Mouse (Mus musculus): Measurements from ENCODE around the gene Minos1. TPM values are rescaled to one million over a fixed set of nuclear protein-coding genes. Genes with fewer than 3 reads are reported as not detected.

Minos1 gene
- total RNA-seq, 2 experiments from 2014 or later: 189 to 193 TPM

GRCm38 (mm10) chr4:139100326-139100725 lies 30.6 kb downstream of the Minos1 start:
- DNase-seq (ENCODE audit: low spot score in 2 of 2): no peak

DNA sequence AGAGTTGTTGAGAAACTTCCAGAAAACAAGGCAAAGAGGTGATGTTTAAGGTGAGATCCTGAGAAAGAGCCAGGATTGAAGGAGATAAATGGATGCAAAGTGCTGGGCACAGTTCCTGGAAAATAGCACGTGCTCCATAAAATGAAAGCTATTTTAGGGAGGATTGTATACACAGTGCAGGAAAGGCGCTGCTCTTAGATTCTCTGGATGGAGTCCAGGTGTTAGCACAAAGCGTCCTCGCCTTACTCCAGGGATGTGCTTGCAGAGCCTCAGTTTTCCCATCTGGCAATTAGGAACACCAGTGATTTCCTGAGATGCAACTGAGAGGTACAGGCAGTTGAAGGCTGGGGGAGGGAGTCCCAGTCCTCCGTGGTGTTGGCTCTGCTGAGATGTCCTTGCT lies 34.7 kb downstream of the Minos1 start:
- no peak for DNase-seq (ENCODE audit: low spot score in 2 of 2)

DNA sequence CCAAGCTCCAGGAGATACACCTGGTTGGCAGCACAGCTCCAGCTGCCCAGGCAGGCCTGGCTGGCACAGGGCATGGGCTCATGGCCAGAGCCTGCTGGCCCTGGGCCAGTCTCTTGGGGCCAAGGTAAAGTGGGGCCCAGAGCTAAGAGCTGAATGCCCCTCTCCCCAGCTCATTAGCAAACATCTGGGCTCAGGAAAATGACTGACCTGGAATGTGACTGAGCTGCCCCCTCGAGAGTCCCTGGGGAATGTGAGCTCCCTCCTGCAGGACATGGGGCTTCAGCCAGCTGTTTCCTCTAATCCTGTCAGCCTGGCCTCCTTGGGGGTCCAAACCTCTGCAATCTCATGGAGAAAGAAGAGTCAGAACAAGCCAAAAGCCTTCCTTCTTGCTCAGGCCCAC lies 35.5 kb downstream of the Minos1 start:
- no peak for DNase-seq (ENCODE audit: low spot score in 2 of 2)

DNA sequence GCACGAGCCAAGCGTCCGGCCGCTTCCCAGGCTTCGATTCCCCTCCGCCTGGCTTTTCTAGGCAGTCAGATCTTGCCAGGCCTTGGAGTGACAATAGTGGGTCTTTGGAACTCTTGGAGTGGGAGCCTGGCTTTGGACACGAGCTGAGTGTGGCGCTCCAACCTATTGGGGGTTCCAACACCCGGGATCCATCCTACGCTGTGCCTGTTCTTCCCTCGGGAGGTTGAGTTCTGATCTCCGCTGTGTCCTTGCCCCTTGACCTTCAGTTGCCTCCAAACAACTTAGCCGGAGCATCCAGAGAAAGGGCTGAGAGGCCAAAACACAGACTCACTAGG lies 37.8 kb downstream of the Minos1 start:
- DNase-seq (ENCODE audit: low spot score in 2 of 2): no peak

- DNase-seq (ENCODE audit: low spot score in 2 of 2): no peak
These were observed 38.3 kb downstream of the Minos1 start, which contains the start of gene Nbl1 for GRCm38 (mm10) chr4:139092356-139093195. Nbl1 (minus strand) TSS chr4:139092993.

GRCm38 (mm10) chr4:139091478-139092355 lies 39.2 kb downstream of the Minos1 start:
- no peak for DNase-seq (ENCODE audit: low spot score in 2 of 2)

- no peak for DNase-seq (ENCODE audit: low spot score in 2 of 2)
These were observed 39.8 kb downstream of the Minos1 start for GRCm38 (mm10) chr4:139091066-139091465.

GRCm38 (mm10) chr4:139090303-139090940 lies 40.5 kb downstream of the Minos1 start:
- DNase-seq (ENCODE audit: low spot score in 2 of 2): no peak

GRCm38 (mm10) chr4:139088982-139089671 lies 41.8 kb downstream of the Minos1 start:
- DNase-seq (ENCODE audit: low spot score in 2 of 2): no peak

- no peak for DNase-seq (ENCODE audit: low spot score in 2 of 2)
These were observed 43.9 kb downstream of the Minos1 start for GRCm38 (mm10) chr4:139086984-139087383.

- DNase-seq (ENCODE audit: low spot score in 2 of 2): peak; percentile 70 to 92
These were observed 44.9 kb downstream of the Minos1 start for GRCm38 (mm10) chr4:139086037-139086436.

DNA sequence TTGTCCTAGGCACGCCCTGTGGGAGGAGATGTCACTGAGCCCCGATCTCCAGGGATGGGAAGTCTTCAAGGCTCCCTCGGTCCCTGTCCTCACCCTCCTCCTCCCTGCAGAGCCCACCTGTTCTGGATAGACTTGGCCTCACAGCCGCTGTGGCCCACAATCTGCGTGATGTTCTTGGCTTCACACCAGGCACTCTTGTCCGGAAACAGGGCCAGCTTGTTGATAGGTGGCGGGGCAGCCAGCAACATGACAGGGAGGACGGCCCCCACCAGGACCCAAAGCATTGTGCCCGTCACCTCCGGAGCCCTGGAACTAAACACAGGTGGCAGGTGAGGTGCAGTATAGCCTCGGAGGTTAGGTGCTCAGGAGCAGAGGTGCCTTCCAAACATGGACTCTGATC lies 45.6 kb downstream of the Minos1 start:
- DNase-seq (ENCODE audit: low spot score in 2 of 2): no peak

- no peak for DNase-seq (ENCODE audit: low spot score in 2 of 2)
These were observed 47.9 kb downstream of the Minos1 start for GRCm38 (mm10) chr4:139082790-139083564.

- peak; percentile 61 to 73 for DNase-seq (ENCODE audit: low spot score in 2 of 2)
These were observed 49.5 kb downstream of the Minos1 start for GRCm38 (mm10) chr4:139081270-139081931.

DNA sequence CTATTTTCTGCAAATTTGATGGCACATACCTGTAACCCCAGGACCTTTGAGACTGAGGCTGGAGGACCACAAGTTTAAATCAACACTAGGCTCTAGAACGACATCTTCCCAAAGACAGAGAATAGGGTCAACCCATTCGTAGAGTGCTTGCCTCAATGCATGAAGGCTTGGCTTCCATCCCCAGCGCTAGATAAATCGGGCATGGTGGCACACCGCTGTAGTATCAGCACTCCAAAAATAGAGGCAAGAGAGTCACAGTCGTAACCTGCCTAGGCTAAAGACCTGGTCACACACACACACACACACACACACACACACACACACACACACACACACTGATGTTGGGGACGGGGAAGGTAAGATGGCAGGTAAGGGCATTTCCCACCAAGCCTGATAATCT lies 50.7 kb downstream of the Minos1 start:
- DNase-seq (ENCODE audit: low spot score in 2 of 2): no peak

DNA sequence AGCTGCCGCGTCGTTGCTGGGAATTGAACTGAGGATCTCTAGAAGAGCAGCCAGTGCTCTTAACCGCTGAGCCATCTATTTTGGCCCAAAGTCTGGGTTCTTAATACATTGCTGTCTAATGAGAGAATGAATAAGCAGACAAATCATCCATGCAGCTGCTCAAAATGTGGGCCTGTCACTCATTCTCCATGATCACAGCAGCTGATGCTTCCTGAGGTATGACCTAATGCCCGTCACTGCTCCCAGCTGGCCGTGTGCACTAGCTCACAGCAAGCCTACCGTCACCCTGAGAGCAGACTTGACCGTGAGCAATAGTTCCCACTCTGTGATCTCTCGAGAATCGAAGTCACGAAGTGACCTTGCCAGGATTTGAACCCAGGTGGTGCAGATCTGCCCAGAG lies 51.5 kb downstream of the Minos1 start:
- no peak for DNase-seq (ENCODE audit: low spot score in 2 of 2)

GRCm38 (mm10) chr4:139078726-139079125 lies 52.2 kb downstream of the Minos1 start:
- DNase-seq (ENCODE audit: low spot score in 2 of 2): no peak

GRCm38 (mm10) chr4:139078313-139078712 lies 52.6 kb downstream of the Minos1 start:
- no peak for DNase-seq (ENCODE audit: low spot score in 2 of 2)

GRCm38 (mm10) chr4:139075915-139076314 lies 55.0 kb downstream of the Minos1 start:
- no peak for DNase-seq (ENCODE audit: low spot score in 2 of 2)

Measured in layer of hippocampus, adult 18-20 months (tissue).